Mouse (Mus musculus) layer of hippocampus, adult 8-10 months (tissue): ENCODE results near the gene Ern1. TPM values are rescaled to one million over a fixed set of nuclear protein-coding genes. Genes with fewer than 3 reads are reported as not detected.
"Not testable (repeated sequence)": the region's sequence is repeated elsewhere in the genome, so short reads cannot be mapped to it uniquely, and the experiment has no call there.

Experiments used
- DNase-seq, 2 experiments: peaks; one replicate each; pipeline ENCODE4 v3.0.0; 2022; ENCODE audit warnings: low spot score in 2 of 2
- total RNA-seq, 4 experiments: library from RNA; stranded (reverse); gene quantifications; 2 replicates each; pipeline ENCODE4 v1.2.4; 2022

Gene Ern1
- total RNA-seq, 4 experiments from 2014 or later, result 10.4 to 12.4 (median 11.4) TPM

DNA sequence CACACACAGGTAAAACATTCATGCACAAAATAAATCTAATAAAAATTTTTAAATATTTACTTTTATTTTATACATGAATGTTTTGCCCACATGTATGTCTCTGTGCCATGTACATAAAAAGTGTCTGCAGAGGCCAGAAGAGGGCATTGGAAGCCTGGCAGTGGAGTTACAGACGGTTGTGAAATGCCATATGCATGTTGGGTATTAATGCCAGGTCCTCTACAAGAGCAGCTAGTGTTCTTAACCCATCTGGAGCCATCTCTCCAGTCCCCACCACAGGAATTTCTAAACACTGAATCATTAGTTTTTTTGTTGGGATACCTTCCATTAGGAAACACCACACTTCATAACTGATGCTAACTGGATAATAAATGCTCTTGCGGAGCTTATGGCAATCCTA is 50.1 kb downstream of the Ern1 start:
- DNase-seq, result no peak

DNA sequence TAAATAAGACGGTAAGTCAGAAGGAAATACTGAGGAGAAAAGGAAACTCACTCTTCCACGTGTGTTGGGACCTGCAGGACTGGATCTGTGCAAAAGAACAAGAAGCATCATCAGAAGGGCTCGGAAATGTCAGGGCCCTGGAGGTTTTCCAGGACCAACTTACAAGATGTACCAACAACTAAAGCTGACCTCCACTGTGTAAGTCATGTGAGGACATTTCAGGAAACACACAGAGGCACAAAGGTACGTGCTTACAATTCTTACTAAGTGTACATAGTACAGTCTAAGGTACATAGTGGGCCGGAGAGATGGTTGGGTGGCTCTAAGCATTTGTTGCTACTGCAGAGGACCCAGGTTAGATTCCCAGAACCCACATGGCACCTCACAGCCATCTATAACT is 50.6 kb downstream of the Ern1 start:
- DNase-seq, result no peak

DNA sequence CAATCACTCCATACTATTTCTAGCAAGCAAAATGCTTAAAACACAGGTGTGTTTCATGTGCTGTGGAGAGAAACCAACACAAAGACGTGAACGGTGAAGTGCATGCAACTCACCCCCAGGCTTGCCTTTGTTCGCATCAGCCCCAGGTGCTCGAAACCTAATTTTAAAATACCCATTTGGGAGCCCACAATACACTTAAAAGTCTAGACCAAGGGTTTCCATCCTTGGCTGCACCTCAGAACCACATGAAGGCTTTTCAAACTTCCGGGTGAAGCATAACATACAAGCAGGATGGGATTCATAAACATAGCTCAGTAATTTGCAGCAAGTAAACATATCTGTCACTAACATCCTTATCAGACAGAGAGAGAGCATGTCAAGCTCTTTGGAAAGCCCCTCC is 57.3 kb downstream of the Ern1 start:
- no peak for DNase-seq

DNA sequence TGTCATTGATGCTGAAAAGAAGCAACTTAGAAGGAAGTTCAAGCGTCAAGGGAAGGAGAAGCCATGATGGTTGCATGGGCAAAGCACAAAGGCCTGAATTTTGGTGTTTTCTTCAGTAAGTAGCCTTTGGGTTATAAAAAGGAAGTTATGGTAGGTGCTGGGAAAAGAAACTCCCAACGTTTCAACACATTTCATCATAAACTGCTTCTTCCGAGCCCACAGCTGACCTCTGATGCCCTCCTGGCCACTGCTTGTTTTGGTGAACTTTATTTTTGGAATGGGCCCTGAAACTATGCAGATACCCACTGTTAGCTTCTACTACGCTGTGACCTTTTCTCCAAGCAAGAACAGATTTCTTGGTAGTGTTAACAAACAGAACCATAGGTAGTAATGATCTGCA is 58.0 kb downstream of the Ern1 start:
- no peak for DNase-seq

DNA sequence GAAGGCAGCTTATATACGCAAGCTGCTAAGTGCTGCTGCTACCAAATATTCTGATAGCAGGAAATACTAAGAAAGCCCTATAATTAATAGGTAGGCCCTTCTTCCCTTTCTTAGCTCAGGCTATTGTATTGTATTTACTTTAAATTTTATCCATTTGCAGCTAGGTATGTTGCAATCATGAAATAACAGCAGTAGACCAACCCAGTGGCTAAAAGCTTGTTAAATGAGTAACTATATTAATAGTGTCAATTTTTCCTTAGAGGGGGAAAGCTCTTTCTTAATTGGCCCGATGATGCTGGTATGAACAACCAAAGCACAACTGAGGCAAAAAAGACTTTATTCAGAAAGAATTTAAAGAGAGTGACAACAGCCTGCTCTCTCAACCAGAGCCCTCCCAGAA is 59.1 kb downstream of the Ern1 start:
- DNase-seq, result no peak

DNA sequence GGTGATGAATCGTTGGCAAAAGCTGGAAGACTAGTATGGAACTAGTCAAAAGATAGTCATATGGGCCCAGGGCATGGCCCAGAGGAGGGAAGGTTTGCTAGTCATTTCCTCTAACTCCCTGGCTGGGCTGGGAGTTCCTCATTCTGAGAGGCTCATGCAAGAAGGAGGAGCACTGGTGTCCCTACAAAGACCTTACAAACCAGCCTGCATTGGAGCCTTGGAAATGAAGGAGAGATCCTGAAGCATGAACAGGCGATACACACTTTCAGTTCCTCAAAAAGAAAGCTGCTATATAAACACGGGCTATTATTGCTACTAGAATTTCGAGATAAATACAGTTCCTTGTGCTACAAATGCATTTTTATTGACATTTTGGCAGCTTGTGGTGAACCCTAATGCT is 59.5 kb downstream of the Ern1 start:
- DNase-seq, result no peak

DNA sequence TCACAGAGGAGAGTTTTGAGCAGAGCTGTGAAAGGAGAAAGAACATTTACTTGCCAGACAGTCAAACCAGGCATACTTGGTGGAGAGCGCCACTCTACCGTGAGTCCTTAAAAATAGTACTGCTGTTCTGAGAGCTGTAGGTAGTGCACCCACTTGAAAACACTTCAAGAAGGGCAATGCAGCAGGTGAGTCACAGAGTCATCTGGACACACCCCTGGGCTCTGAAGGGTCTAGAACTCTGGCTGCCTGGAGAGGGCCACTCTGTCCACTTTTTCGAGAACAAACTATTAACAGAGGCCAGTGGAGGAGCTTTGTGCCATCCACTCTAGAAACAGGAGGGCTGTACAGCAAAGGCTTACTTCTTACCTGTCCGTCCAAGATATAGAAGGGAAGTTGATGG is 61.2 kb downstream of the Ern1 start:
- DNase-seq, result no peak

DNA sequence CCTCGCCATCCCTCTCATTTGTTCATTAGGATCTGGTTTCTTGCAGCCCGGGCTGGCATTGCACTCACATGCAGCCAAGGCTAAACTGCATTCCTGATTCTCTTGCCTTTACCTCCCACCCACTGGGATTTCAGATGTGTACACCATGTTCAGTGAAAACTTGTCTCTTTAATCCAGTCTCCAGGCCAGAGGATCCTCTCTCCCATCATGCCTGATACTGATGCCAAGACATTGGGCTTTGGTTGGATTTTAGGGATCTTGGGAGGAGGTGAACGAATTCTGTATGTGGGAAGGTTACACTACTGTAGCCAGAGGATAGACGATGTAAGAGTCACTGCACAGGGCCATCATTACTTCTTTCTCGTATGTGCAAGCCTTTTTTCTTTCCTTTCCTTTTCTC is 62.5 kb downstream of the Ern1 start:
- DNase-seq, result no peak

DNA sequence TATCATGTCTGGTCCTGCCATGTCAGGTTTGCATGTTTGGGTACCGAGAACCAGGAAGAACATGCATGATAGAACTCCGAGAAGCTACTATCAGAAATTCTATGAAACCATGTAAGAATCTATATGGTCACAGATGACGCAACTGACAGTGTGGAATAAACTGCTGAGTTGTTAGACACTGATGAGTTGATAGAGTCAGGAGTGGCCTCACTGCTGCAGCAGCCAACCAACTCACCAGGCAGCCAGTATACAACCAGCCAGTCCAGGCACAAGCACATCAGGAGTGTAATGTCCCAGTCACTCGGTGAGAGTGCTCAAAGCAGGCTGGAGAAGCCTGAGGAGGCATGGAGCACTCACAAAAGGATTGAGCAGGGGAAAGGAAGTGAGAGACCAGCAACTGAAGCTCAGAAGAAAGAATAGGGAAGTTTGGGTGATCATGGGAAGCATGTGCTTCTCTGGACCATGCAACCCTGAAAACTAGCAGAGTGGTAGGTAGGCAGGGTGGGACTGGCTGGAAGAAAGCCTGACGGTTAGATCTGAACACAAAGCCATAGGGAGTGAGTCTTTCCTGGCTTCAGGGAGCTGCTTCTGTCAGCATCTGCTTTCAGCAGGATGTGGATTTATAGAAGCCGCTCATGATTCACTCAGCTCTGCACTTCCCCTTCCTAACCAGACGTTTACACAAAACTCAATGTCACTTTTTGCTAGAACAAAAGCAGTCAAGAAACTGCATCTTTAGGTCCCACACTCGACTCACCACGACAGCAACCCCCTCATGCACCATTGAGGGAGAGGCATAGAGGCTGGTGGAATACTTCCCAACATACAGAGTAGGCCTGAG is 68.2 kb downstream of the Ern1 start:
- DNase-seq, result no peak

DNA sequence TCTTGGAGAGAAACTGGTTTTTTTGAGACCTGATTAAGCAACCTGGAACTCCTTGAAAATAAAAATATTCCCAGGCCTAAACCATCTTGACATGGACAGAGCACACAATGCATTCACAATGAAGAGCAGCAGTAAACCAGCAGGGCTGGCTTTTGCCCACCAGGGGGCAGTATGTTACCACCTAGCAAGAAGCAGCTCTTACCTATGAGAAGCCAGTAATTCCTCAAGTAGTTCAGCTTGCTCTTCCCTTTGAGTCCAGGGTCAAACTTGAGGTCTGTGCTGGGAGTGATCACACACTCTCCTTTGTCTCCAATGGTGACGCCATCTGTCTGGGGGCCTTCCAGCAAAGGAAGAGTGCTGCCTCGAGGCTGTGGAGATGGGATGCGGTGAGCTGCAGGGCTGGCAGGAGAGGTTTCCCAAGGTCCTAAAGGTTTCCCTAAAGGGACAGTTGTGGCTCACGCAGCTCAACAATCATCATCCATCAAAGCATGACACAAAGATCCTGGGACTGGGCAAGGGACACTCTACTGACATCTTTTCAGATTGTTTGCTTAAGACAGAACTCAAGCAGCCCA is 68.9 kb downstream of the Ern1 start:
- peak; percentile 61 to 88 for DNase-seq

DNA sequence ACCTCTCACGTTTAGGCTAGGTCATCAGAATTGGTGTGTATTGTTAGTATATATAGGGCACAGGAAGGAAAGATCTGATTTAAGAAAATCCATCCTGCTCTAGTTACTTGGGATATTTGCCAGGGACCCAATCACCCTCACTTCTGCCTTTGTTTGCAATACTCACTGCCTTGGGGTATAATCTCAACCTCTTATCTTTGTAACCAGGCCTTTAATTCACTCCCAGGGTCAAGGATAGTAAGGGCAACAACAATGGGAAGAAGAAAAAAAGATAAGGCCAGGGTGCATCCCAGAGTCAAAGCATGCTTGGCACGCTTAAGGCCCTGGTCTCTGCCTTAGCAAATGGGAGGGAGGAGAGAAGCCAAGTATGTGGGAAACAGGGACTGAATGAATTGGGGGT is 69.8 kb downstream of the Ern1 start:
- DNase-seq, result no peak

DNA sequence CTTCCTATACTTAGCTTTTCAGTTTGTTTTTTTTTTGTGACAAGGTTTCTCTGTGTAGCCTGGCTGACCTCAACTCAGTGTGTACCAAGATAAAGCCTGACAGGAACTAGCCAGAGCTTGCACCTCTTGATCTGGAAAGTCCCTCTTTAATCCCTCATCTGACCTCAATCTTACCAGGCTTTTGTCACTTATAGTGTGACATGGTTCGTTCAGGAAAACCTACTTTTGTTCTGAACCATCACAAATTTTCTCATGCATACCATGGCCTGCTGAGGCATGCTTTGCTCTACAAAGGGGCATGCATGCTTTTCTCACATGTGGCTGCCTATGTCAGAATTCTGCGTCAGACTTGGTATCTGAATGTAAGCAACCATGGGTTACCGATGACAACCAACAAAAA is 71.3 kb downstream of the Ern1 start:
- DNase-seq, result no peak

DNA sequence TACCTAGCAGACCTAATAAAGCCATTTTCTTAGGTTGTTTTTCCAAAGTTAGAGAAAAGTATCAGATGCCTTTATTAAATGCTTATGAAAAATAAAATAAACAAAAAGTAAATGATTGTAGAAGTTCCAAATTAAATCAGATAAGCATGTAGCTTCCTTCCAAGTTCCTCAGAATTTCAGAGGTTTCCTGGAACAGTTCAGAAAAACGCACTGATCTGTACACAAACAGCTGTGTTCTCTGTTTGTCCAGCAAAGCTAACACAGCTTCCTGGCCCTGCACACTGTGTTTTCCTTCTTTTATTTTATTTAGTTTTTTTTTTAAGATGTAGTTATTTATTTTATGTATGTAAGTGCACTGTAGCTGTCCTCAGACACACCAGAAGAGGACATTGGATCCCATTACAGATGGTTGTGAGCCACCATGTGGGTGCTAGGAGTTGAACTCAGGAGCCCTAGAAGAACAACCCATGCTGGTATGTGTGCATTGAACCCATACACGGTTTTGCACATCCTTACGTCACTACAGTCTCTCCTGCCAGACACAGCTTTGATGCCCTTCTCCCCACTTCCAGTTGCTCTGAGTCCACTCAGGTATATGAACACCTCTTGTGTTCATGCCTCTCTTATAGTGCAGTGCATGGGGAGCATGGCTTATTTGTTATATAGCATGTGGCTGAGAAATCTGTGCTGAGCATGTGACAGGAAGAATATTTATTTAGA is 74.9 kb downstream of the Ern1 start:
- DNase-seq, result no peak

DNA sequence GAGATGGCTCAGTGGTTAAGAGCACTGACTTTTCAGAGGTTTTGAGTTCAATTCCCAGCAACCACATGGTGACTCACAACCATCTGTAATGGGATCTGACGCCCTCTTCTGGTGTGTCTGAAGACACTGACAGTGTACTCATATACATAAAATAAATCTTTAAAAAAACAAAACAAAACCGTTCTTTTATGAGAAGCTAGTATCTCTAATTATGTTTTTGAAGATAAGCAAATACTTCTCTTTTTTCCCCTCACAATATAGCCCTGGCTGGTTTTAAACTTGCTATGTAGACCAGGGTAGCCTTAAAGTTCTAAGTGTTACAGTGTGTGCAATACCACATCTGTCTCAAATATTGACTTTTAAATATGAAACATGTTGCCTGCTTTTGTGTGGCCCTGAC is 76.5 kb downstream of the Ern1 start:
- no peak for DNase-seq

DNA sequence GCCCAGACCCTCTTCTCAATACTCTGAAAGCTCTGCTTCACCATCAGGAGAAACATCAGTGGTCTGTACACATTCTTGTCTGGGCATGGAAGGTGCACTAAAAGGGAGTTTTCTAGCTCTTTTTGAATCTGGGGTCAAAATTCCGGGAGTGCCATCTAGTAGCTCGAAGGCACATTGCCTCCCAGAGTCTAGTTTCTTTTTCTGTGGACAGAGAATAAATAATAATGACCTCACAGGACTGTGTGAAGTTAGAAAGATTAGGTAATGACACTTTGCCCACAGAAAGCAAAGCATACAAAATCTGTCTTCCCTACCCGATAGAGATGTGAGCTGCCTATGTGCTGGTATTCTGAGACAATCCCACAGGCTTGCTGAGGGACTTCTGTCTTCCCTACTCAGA is 77.1 kb downstream of the Ern1 start:
- no peak for DNase-seq

DNA sequence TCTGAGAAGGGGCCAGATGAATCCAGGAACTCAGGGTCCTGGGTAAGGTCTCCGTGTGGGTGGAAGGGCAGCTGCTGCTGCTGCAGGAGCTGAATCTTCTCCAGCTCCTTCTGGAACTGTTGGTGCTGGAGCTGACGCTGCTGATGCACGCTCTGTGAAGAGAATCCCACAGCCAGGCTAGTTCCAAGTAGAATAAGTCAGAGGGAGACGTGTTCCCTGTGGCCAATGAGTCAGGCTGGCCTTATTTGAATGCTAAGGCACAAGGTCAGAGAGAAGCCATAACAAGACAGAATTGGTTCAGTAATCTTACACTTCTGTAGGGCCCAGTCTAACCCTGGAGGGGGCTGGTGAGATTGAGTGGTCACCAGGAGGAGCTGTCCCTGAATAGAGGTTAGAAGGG is 77.6 kb downstream of the Ern1 start:
- DNase-seq, result no peak

DNA sequence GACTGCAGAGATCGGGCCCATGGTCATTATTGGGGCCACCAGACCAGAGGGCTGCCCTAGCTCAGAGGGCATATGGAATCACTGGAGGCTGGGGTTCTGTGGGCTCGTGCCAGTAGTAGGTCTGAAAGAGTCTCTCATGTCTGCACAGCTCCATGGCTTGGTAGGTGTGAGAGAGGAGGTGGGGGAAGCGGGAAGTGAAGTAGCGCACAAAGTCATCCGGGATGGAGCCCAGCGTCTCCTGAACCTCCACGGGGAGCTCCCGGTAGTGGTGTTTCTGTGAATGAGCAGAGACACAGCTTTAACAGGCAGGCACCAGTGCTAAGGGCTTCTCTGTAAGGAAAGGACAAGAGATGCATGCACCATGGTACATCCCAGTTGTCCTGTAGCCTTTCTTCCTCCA is 89.2 kb downstream of the Ern1 start:
- DNase-seq, result no peak

DNA sequence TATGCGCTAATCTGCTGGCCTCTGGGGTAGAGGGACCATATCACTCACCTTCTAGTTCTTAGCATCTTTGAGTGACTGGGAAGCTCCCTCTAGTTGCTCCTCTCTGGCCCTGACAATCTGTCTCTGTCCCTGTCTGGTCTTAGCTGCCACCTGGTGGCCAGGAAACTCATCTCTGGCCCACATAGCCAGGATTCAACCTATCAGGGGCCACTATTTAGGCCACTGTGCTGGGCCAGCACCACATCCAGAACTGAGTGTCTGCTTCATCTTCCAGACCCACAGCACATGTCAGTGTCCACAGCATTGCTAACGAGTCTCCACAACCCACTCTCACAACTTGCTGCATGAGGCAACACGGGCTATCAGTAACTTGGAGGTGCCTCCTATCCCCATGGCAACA is 90.0 kb downstream of the Ern1 start:
- peak in 1 of 2 experiments; percentile 11 for DNase-seq

DNA sequence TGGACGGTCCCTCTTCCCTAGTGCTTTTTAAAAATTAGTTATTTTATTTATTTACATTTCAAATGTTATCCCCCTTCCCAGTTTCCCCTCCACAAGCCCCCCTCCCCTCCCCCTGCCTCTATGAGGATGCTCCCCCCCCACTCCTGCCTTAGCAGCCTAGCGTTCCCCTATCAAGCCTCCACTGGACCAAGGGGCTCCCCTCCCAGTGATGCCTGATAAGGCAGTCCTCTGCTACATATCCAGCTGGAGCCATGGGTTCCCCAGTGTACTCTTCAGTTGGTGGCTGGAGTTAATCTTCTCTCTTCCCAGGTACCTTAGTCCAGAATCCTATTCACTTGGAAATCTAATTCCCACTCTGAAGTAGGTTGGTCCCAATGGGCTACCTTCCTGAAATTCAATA is 93.6 kb downstream of the Ern1 start:
- not testable (repeated sequence) for DNase-seq

DNA sequence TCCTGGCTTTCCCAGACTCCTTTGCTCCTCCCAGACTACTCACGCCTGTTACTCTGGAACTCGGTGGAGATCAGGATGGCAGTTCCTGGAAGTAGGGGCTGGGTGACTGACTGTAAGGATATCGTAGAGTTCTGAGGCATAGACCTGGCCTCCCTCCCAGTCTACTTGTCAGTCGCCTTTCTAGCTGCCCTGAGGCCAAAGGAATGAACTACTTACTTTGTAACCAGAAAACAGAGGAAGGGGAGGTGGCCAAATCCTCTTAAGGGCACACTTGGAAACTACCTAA is 94.4 kb downstream of the Ern1 start:
- DNase-seq, result no peak

DNA sequence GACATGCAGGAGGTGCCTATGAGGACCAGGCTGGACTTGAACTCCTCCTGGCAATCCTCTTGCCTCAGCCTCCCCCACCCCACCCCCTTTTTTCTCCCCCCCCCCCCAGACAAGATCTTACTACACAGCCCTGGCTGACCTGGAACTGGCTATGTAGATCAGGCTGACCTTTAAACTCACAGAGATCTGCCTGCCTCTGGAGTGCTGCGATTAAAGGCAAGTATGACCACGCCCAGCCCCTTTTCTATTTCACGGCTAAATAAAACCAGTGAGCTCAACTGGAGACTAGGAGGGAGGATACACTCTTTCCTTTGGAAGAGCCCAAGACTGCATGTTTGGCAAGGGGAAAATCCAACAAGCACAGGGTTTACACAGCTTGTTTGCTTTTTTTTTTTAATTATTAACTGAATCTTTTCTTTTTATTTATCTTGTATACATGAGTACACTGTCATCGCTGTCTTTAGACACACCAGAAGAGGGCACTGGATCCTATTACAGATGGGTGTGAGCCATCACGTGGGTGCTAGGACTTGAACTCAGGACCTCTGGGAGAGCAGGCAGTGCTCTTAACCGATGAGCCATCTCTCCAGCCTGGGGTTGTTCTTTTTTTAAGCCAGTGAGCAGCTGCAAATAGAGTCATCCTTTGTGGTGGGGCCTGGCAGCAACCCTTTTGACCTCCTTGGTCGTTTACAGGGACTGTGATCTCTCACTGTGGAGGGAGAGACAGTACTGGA is 94.9 kb downstream of the Ern1 start:
- DNase-seq, result no peak

DNA sequence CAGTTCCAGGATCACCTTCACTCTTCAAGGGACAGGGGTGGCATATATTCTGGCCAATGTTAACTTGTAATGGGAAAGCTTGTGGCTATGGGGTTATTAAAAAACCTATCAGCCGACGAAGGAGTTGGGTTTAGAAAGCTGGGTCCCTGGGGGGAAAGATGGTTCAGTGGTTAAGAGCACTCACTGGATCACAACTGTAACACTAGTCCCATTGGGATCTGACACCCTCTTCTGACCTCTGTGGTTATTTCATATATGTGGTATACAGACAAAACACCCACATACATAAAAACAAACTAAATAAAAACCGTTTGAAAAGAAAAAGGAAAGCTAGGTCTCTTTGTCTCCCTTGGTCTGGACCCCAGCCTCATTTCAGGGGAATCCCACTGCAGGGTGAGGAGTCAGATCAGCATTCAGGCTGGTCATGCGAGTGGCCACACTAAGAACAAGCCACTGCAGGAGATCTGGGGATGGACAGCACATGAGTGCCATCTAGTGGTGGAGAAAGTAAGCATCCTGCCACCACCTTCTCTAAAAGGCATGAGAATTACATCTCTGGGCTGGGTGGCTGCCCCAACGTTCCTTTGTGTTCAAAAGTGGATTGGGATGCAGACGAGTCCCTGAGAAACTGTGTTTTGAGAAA is 96.0 kb downstream of the Ern1 start:
- peak; percentile 25 to 64 for DNase-seq
